Mouse (Mus musculus): Measurements from ENCODE around the gene Ube2ql1. TPM values are rescaled to one million over a fixed set of nuclear protein-coding genes. Genes with fewer than 3 reads are reported as not detected.

Ube2ql1 gene
- polyA plus RNA-seq (2012): not detected in 2 replicates

- TF ChIP-seq GATA1 (IDR thresholded peaks at IDR 0.05; ENCODE audit: low read length): no peak
Measured at GRCm38 (mm10) chr13:69739759-69740135, at the start of gene Ube2ql1. TSS of gene Ube2ql1 (minus strand) at chr13:69739889.

- no peak for TF ChIP-seq GATA1 (IDR thresholded peaks at IDR 0.05; ENCODE audit: low read length)
Measured at GRCm38 (mm10) chr13:69788704-69789103, 49.0 kb upstream of the Ube2ql1 start.

GRCm38 (mm10) chr13:69778221-69778620, 38.5 kb upstream of the Ube2ql1 start:
- no peak for TF ChIP-seq GATA1 (IDR thresholded peaks at IDR 0.05; ENCODE audit: low read length)

GRCm38 (mm10) chr13:69772358-69772757, 32.7 kb upstream of the Ube2ql1 start:
- TF ChIP-seq GATA1 (IDR thresholded peaks at IDR 0.05; ENCODE audit: low read length): no peak

GRCm38 (mm10) chr13:69770538-69771456, 31.1 kb upstream of the Ube2ql1 start:
- TF ChIP-seq GATA1 (IDR thresholded peaks at IDR 0.05; ENCODE audit: low read length): no peak

- no peak for TF ChIP-seq GATA1 (IDR thresholded peaks at IDR 0.05; ENCODE audit: low read length)
Measured at GRCm38 (mm10) chr13:69768152-69768551, 28.5 kb upstream of the Ube2ql1 start.

- no peak for TF ChIP-seq GATA1 (IDR thresholded peaks at IDR 0.05; ENCODE audit: low read length)
Measured at GRCm38 (mm10) chr13:69764646-69765045, 25.0 kb upstream of the Ube2ql1 start.

- no peak for TF ChIP-seq GATA1 (IDR thresholded peaks at IDR 0.05; ENCODE audit: low read length)
Measured at GRCm38 (mm10) chr13:69761393-69761792, 21.7 kb upstream of the Ube2ql1 start.

GRCm38 (mm10) chr13:69758979-69759378, 19.3 kb upstream of the Ube2ql1 start:
- TF ChIP-seq GATA1 (IDR thresholded peaks at IDR 0.05; ENCODE audit: low read length): no peak

- no peak for TF ChIP-seq GATA1 (IDR thresholded peaks at IDR 0.05; ENCODE audit: low read length)
Measured at GRCm38 (mm10) chr13:69752875-69753274, 13.2 kb upstream of the Ube2ql1 start.

GRCm38 (mm10) chr13:69751510-69751909, 11.8 kb upstream of the Ube2ql1 start:
- no peak for TF ChIP-seq GATA1 (IDR thresholded peaks at IDR 0.05; ENCODE audit: low read length)

- TF ChIP-seq GATA1 (IDR thresholded peaks at IDR 0.05; ENCODE audit: low read length): no peak
Measured at GRCm38 (mm10) chr13:69748756-69749155, 9.1 kb upstream of the Ube2ql1 start.

- no peak for TF ChIP-seq GATA1 (IDR thresholded peaks at IDR 0.05; ENCODE audit: low read length)
Measured at GRCm38 (mm10) chr13:69740331-69741285, 919 bp upstream of the Ube2ql1 start.

- TF ChIP-seq GATA1 (IDR thresholded peaks at IDR 0.05; ENCODE audit: low read length): no peak
Measured at GRCm38 (mm10) chr13:69739091-69739758, 464 bp downstream of the Ube2ql1 start.

GRCm38 (mm10) chr13:69738461-69738971, 1.2 kb downstream of the Ube2ql1 start:
- TF ChIP-seq GATA1 (IDR thresholded peaks at IDR 0.05; ENCODE audit: low read length): no peak

Measured in G1E-ER4 (cell line).